Mouse (Mus musculus) cerebellum, postnatal 25 days (tissue): Measurements from ENCODE around the gene Rps11.
"Not testable (repeated sequence)": the region's sequence is repeated elsewhere in the genome, so short reads cannot be mapped to it uniquely, and the experiment has no call there.

ENCODE experiments used
- DNase-seq, 2 experiments: peaks; one replicate each; pipeline ENCODE4 v3.0.0; 2021; ENCODE audit warnings: mixed read lengths in 2 of 2

Rps11 gene

DNA sequence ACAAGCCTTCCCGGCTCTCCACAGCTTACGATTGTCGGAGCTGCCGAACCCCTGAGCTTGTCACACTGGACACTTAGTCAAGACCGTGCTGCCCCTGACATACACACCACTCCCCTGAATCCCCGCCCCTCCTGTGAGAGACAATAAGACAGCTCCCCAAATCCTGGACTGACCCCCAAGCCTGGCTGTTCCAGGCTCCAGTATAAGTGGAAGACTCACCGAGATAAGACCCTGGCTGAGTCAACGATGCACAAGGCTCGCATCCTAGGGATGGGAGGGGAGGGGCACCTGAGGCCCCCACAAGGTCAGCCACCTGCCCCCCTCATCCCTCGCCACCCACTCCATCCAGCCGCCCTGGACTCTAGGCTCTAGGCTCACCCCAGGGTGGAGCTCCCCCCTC, 7.6 kb upstream of the Rps11 start:
- no peak for DNase-seq

DNA sequence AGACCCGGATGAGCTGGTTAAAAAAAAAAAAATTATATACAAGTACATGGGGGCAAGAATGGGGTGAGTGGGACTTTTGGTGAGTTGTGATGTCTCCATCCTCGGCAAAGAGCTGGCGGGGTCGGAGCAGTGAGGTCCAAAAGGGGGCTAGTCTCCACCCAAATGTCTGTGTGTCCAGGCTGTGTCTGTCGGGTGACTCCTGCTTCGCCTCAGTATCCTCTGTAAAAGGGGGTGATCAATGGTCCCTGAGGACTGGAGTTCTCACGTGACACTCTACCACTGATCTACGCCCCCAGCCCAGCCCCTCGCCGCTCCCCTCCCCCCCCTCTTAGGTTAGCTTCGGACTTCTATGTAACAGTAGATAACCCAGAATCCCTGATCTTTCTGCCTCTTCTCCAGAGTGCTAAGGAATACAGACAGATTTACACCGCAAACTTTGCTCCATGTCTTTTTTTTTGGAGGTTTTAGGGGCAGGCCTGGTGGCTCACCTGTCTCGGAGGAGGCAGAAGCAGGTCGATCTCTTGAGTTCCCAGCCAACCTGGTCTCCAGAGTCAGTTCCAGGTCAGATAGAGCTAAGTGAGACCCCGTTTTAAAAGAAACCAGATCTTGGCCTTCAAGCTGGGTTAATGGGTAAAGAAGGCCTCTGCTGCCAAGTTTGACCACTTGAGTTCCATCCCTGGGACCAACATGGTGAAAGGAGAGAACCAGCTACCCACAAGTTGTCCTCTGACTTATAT, 5.7 kb upstream of the Rps11 start:
- peak in 1 of 2 experiments; percentile 9 for DNase-seq

DNA sequence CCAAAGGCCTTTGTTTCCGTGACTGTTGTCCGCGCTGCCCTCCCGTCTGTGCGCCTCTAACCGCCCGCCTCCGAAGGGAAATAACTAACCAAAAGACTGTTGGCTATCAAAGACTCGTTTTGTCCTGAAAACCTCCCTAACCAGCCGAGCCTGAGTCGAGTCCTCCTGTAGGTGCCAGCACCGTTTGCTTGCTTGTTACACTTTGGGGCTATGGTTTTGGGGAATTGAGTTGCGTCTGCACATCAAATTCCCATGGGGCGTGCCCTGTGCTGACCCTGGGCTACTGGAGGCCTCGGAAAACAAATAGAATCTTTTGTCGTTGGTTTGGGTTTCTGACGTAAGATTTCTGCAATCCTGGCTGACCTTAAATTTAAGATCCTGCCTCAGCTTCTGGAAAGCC, 5.1 kb upstream of the Rps11 start:
- DNase-seq: no peak

DNA sequence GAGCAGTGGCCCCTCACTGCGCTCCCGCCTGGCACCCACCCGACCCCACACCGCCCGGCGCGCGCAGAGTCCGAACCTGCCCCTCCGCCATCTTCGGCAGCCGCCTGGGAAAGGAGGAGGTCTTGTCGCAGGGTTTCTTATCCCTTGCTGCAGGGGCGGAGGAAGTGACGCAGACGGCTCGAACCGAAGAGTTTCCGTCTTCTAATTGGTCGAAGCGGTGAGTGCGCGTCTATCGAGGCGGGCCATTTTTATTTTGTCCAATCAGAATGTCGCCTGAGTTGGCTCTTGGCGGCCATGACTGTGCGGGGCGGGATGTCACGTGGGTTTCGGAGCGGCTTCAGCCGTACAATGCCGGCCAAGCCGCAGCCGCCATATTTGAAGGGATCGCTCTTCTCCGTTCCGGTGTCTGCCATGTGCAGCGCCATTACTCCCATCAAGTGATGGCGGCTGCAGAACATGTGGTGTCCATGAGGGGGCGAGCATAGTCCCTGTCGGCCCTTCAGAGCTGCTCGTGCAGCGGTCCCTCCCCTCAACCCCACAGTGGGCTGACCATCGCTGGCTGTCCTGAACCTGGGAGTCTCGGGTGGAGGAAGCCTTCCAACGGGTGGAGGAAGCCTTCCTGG, 4.5 kb upstream of the Rps11 start, which contains the start of gene Rpl13a:
Rpl13a (minus strand) TSS at position 138 of the 623 bp plus-strand sequence.
- peak; percentile 98 for DNase-seq

DNA sequence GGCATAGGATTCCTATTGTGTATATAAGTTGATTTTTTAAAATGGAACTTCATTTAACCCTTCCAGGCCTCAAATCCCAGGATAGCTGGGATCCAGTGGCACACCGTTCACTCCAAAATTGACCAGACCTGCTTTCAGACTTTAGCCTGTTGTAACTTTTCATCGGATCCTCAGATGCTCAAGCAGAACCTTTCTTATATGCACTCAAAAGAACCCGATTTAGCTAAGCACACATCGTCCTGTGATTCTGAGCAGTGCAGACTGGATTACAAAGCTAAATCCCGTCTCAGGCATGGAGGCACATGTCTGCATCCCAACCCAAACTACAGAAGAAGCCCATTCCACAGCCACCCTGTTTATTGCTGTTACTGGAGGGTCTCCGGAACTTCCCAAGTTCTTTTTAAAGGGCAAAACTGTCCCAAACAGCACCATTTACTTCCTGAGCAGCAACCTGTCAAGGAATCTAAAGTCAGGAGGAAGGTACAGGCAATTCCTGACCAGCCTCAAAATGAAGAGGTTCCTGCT, 3.5 kb upstream of the Rps11 start:
- DNase-seq: no peak

DNA sequence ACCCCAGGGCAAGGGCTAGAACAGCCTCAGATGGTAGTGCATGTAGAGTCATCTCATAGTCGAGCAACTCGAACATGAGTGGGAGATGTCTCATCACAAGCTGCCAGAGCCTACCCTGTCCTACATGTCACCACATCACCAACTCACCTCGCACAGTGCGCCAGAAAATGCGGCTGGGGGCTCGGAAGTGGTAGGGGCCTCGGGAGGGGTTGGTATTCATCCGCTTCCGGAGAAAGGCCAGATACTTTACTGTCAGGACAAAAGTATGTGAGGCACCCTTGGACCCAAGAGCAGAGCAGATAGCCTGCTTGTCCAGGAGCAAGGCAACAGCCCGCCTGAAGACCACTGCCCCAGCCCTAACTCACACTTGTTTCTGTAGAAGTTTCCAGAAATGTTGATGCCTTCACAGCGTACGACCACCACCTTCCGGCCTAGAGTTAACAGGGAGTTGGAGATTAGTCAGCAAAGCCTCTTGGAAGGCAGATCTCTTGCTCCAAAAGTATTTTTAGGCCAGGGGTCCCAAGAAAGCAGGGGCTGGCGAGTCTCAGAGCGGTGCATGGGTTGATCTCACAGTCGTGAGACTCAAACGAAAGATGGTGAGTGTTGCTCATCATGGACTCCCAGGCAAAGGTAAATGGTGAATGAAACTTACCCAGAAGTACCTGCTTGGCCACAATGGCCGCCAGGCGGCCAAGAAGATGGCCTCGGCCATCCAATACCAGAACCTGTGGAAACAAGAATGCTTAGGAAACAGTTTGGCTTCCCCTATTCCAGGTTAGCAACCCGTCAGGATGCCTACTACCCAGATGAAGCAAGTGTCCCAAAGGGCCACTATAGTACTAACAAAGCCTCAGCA, 2.8 kb upstream of the Rps11 start:
- DNase-seq: no peak

DNA sequence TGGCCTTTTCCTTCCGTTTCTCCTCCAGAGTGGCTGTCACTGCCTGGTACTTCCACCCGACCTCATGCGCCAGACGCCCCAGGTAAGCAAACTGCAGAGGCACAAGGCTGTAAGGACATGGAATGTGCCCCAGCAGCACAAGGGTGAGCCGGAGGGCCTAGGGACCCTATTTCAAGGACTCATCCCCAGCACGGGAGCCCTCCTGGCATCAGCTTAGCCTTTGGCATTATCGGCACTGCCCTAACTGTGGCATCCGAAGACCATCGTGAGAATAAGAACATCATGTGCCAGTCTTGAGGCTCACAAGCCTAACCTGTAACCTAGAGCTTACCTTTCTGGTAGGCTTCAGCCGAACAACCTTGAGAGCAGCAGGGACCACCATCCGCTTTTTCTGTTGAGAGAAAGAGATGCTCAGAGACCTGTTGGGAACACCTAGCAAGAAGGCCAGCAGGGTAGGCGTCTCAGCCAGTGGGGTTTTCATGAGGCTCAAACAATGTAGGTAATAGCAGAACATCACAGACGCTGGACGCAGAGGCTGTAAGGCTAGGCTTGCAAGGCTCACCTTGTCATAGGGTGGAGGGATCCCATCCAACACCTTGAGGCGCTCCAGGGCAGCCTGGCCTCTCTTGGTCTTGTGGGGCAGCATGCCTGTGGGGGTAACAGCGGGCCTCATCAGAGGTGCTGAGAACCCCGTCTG, 2.1 kb upstream of the Rps11 start:
- DNase-seq: no peak

DNA sequence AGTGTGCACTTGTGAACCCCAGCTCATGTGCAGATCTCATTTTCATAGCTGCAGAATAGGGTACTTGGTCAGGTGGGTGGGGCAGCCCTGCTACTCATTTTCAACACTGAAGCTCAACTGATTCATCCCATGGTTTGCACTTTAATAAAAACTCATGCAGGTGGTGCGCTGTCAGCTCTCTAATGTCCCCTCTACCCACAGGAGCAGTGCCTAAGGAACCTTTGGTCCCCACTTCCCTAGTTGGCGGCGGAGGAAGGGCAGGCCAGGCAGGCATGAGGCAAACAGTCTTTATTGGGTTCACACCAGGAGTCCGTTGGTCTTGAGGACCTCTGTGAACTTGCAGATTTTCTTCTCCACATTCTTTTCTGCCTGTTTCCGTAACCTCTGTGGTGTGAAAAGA, 1.4 kb upstream of the Rps11 start:
- not testable (repeated sequence) for DNase-seq

DNA sequence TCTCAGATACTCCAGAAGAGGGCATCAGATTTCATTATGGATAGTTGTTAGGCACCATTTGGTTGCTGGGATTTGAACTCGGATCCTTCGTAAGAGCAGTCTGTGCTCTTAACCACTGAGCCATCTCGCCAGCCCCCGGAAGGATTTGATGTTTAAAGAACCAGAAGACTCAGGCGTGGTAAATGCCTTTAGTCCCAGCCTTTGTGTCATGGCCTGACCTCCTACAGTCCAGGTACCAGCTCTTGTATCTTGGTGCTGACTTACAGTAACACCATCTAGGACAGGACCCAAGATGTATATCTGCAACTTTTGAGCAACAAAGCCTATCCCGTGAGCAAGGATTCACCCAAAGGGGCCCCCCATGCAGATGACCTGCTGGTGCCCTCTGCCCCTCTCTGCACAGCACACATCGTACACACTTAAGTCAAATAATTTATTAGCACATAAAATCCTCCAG, 933 bp upstream of the Rps11 start:
- DNase-seq: no peak

DNA sequence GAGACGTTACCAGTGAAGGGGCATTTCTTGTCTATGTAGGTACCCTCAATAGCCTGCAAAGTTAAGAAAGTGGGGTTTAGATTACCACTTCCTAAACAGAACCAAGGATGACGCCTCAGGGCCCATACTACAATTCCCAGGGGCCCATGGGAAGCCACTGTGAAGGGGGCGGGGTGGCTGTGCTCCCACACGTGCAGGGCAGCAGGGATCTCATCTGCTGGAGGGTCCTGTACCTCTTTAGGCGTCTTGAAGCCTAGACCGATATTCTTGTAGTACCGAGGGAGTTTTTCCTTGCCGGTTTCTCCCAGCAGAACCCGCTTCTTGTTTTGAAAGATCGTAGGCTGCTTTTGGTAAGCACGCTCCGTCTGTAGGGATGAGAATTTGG, 1.1 kb downstream of the Rps11 start:
- no peak for DNase-seq

DNA sequence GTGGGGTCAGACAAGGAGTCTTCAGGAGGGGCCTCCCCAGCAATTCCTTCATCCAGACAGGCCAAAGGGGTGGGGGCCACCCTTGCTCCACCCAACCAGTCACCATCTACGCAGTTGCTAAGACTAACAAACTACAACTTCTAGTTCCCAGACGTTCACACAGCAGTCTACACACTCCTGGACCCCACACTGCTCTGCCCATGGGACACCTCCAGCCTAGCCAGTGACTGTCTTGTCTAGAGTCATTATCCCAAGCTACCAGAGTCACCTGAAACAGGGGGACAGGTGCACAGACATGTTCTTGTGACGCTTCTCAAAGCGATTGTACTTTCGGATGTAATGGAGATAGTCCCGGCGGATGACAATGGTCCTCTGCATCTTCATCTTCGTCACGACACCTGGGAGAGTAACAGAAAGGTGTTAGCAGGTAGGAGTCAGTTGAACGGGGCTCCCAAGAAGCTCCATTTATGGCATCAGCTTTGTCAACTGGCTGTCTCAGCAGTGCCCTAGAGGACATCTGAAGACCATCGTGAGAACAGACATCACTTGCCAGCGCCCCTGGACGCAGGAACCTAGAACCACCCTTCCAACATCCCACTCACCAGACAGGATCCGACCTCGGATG, 1.6 kb downstream of the Rps11 start:
- DNase-seq: no peak

DNA sequence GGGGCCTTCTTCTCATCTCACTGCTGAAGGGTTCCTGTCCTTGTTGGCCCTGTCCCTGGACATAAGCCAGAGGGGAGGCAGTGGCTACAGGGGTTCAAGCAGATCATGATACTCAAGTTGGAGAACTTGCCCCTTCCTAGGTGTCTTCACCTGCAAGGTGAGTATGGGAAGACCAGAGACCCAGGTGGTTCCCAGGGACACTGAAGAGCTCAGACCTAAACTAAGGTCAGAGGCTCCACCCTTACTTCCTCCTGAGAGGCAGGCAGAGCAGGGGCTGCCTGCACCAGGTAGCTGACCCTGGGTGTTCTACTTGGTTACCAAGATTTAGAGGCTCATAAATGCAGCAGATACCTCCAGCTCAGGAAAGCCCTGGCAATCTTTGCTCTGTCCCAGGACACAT, 2.3 kb downstream of the Rps11 start:
- no peak for DNase-seq

DNA sequence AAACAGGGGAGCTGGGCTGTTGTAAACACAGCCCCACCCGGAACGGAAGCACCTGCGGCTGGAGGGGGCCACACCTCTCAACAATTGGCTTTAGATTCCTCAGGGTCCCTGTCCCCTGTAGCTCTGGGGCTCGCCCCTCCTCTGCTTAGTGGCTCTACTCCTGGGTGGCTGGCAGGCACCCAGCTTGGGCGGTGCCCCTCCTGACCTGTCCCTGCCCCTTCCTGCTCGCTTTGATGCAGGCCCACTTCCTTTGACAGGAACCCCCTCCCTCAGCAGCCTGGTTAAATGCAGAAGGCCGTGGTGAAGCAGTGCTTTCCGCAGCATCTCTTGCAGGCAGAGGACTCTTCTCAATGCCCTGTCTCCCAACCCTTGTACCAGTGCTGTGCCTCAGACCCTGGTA, 2.8 kb downstream of the Rps11 start:
- peak in 1 of 2 experiments; percentile 37 for DNase-seq

DNA sequence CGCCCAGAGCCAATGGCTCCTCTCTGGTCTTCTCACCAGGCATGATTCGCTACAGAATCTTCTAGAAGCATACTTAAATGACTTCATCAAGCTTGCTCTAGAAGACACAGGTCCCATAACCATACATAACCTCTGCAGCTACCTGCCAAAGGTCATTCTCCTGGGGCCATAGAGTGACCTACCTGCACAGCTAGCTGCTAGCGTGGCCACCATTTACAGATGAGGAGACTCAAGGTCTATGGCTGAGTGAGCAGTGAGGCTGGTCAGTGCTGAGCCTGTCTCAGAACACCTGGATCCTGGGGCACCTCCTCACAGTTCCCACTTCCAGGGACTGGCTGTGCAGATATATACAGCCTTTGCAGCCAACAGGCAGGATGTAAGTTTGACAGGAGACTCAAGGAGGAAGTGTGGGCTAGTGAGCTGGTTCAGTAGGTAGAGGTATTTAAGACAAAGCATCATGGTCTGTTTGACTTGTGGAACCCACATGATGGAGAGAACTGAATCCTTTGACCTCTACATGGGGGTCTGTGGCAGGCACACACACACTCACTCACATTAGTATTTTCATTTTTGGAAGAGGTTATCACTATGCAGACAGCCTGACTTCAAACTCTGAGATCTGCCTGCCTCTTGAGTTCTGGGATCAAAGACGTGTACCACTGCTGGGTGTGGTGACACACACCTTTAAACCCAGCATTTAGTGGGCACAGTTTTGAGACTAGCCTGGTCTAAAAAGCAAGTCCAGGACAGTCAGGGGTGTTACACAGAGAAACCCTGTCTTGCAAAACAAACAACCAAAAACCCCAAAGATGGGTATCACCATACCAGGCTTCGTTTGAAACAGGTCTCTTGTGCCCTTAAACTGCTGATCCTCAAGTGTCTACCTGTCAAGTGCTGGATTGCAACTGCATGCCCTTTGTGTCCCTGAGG, 4.2 kb downstream of the Rps11 start:
- no peak for DNase-seq

DNA sequence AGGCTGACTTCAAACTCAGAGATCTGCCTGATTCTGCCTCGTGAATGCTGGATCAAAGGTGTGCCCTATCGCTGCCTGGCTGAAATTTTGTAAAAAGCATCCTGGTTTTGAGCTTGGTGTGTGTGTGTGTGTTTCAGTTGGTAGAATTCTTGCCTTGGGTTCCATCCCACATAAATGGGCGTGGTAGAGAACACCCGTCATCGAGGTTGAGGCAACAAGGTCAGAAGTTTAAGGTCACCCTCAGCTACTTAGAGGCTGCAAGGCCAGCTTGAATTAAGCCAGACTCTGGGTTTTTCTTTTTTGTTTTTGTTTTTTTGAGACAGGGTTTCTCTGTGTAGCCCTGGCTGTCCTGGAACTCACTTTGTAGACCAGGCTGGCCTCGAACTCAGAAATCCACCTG, 5.9 kb downstream of the Rps11 start:
- DNase-seq: no peak

DNA sequence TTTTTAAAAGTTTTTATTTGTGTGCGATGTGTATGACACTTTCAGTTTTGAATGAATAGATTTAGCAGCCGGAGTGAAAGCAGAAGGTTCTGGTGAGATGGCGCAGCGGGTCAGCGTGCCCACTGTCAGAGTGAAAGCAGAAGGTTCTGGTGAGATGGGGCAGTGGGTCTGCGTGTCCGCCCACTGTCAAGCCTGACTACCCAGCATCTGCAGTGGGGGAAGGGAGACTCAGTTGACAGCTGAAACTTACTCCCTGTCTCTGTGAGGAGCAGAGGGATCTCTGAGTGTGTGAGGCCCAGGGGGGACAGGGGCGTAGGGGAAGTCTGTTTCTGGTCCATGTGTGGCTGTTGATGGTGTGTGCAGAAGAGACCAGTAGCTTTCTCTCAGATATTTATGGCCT, 6.7 kb downstream of the Rps11 start:
- DNase-seq: no peak

DNA sequence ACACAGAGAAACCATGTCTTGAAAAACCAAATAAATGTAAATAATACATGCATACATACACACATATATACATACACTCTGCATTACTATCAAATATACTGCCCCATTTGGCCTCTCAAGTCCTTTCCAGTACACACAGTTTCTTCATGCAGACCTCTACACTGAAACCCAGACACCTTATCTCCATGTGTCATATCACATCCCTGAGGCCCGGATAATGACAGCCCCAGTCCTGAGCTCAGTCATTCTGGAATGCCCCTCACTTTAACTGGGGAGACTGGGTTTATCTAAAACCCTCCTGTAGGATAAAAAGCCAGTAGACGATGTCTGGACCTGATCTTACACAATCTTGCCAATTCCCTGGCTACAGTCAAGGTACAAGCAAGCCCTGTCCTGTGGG, 10.8 kb downstream of the Rps11 start:
- no peak for DNase-seq

DNA sequence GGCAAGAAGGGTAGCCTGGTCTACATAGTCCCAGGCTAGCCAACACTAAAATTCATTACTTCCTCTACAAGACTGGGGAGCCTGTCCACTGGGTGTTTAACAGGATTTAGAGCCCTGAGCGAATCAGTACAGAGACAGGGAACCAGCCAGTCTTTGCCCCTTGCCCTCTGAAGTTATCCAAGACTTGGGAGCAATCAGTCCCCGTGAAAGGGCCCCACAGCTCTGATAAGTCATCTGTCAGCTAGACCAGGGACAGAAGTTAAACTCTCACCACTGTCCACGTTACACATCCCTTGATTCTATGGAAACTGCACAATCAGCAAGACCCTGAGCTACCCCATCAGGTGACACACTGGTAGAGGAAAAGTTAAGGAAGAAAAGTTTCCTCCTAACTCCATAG, 11.7 kb downstream of the Rps11 start:
- DNase-seq: no peak

DNA sequence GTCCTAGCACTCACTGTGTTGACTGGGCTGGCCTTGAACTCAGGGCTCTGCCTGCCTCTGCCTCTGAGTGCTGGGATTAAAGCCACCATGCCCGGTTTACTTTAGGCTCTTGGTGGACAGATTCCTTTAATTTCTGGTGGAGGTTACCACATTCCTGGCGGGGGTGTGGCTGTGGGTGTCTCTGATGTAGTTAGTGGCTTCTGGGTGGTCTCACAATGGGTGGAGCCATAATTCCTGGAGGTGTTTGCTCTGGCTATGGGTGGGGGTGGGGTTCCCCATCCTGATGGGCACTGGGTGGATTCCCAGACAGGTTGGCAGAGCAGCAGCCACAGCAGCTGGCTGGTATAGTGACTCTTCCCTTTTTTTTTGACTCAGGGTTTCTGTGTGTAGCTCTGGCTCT, 12.3 kb downstream of the Rps11 start:
- no peak for DNase-seq

DNA sequence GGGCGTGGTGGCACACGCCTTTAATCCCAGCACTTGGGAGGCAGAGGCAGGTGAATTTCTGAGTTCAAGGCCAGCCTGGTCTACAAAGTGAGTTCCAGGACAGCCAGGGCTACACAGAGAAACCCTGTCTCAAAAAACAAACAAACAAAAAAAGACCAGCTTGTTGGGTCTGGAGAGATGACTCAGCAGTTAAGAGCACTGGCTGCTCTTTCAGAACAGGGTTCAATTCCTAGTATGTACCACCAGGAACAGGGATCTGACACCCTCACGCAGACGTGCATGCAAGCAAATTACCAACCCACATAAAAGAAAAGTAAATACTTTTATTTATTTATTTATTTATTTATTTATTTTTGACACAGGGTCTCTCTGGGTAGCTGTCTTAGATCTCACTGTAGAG, 14.2 kb downstream of the Rps11 start:
- DNase-seq: not testable (repeated sequence)

DNA sequence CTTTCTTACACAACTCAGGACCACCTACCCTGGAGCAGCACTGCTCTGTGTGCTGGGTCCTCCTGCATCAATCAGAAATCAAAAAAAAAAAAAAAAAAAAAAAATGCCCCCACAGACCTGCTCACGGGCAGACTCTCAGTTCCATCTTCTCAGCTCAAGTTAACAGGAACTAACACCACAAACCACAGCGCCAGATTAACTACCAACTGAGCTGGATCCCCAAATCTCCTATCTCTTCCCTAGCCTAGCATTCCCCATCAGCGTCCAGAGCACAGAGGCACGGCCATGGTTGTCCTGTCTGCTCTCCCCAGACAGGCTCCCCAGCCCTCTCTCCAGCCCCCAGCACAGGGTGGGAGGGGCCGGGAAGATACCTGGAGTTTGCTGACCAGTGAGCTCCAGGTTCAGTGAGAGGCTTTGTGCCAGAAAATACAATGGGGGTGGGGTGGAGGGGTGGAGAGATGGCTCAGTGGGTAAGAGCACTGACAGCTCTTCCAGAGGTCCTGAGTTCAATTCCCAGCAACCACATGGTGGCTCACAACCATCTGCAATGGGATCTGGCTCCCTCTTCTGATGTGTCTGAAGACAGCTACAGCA, 17.1 kb downstream of the Rps11 start:
- no peak for DNase-seq
